Mouse (Mus musculus) ovary, adult 18-20 months (tissue): ENCODE measurements around the gene Pik3r5.

Source experiments
- DNase-seq: peaks from one replicate; pipeline ENCODE4 v3.0.0; 2022; ENCODE audit warnings: low spot score, mixed read lengths

Gene Pik3r5

GRCm38 (mm10) chr11:68448356-68448755, 16.4 kb downstream of the Pik3r5 start:
- no peak for DNase-seq

GRCm38 (mm10) chr11:68451282-68451735, 19.4 kb downstream of the Pik3r5 start:
- no peak for DNase-seq

- DNase-seq: no peak
Measured at GRCm38 (mm10) chr11:68451747-68452405, 20.0 kb downstream of the Pik3r5 start.

- no peak for DNase-seq
Measured at GRCm38 (mm10) chr11:68452740-68453139, 20.8 kb downstream of the Pik3r5 start.

GRCm38 (mm10) chr11:68453301-68453700, 21.4 kb downstream of the Pik3r5 start:
- DNase-seq: no peak

GRCm38 (mm10) chr11:68458086-68458485, 26.2 kb downstream of the Pik3r5 start:
- DNase-seq: no peak

GRCm38 (mm10) chr11:68459021-68459420, 27.1 kb downstream of the Pik3r5 start:
- no peak for DNase-seq

- no peak for DNase-seq
Measured at GRCm38 (mm10) chr11:68459486-68459885, 27.6 kb downstream of the Pik3r5 start.

GRCm38 (mm10) chr11:68462716-68463115, 30.8 kb downstream of the Pik3r5 start:
- no peak for DNase-seq

GRCm38 (mm10) chr11:68464260-68464659, 32.3 kb downstream of the Pik3r5 start:
- DNase-seq: no peak

- no peak for DNase-seq
Measured at GRCm38 (mm10) chr11:68465090-68465489, 33.2 kb downstream of the Pik3r5 start.

- no peak for DNase-seq
Measured at GRCm38 (mm10) chr11:68467441-68467840, 35.5 kb downstream of the Pik3r5 start.

GRCm38 (mm10) chr11:68467962-68468612, 36.2 kb downstream of the Pik3r5 start:
- DNase-seq: no peak

- no peak for DNase-seq
Measured at GRCm38 (mm10) chr11:68468886-68469285, 37.0 kb downstream of the Pik3r5 start.

- no peak for DNase-seq
Measured at GRCm38 (mm10) chr11:68472162-68472849, 40.4 kb downstream of the Pik3r5 start.

- no peak for DNase-seq
Measured at GRCm38 (mm10) chr11:68474600-68474999, 42.7 kb downstream of the Pik3r5 start.

- no peak for DNase-seq
Measured at GRCm38 (mm10) chr11:68475676-68476075, 43.8 kb downstream of the Pik3r5 start.

- no peak for DNase-seq
Measured at GRCm38 (mm10) chr11:68477661-68478060, 45.7 kb downstream of the Pik3r5 start.

- no peak for DNase-seq
Measured at GRCm38 (mm10) chr11:68478574-68478981, 46.7 kb downstream of the Pik3r5 start.

GRCm38 (mm10) chr11:68480660-68481059, 48.7 kb downstream of the Pik3r5 start:
- no peak for DNase-seq

GRCm38 (mm10) chr11:68482001-68482400, 50.1 kb downstream of the Pik3r5 start:
- no peak for DNase-seq

GRCm38 (mm10) chr11:68483213-68483612, 51.3 kb downstream of the Pik3r5 start:
- no peak for DNase-seq

- no peak for DNase-seq
Measured at GRCm38 (mm10) chr11:68484431-68484830, 52.5 kb downstream of the Pik3r5 start.
